Comparison of ENCODE assay signal across 15 mouse cellular contexts in the genomic region with DNA sequence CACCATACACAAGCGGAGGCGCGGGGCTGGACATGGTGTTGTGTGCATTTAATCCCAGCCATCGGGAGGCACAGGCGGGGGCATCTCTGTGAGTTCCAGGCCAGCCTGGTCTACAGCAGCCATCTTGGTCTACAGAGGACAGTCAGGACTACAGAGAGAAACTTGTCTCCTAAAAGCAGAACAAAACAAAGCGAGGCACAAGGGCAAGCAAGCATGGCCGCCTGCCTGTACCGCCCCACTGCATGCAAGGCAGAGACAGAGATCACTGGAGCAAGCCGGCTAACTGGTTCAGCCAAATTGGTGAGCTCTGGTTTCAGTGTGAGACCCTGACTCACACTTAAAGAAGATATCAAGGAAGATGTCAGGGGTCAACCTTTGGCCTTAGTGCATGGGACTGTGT. TPM values are rescaled to one million over a fixed set of nuclear protein-coding genes. Genes with fewer than 3 reads are reported as not detected.
"Had no signal": no experiment of that assay in that cellular context is flagged by ENCODE, and none has a peak within 500 bp of the region (broad histone marks: within the 10 kb centered on the region; RNA-seq: fewer than 3 reads in every experiment).

No protein-coding gene starts in this region.

- H3K4me1 ChIP-seq: limb, embryonic 15.5 days; liver, embryonic 12.5 days; neural tube, embryonic 12.5 days had no signal

- DNase-seq: kidney, adult 9 months; kidney, postnatal 14 days; lung, embryonic 14.5 days; lung, postnatal 10 days; lung, postnatal 4 days; midbrain, embryonic 14.5 days; thymus, adult 18-20 months; thymus, postnatal 25 days had no signal

- H3K4me2 ChIP-seq: limb, embryonic 15.5 days; liver, embryonic 12.5 days; lung, embryonic 14.5 days; neural tube, embryonic 12.5 days had no signal

- H3K27me3 ChIP-seq: limb, embryonic 15.5 days; neural tube, embryonic 12.5 days had no signal

- H3K9ac ChIP-seq: limb, embryonic 15.5 days; liver, embryonic 12.5 days; lung, embryonic 14.5 days; neural tube, embryonic 12.5 days had no signal

- H3K4me3 ChIP-seq: left cerebral cortex, adult 2 months; limb, embryonic 15.5 days; liver, embryonic 12.5 days; midbrain, embryonic 10.5 days; myocyte; neural tube, embryonic 12.5 days had no signal

- ATAC-seq: liver, embryonic 12.5 days had no signal

- H3K27ac ChIP-seq: left cerebral cortex, adult 2 months; limb, embryonic 15.5 days; liver, embryonic 12.5 days; midbrain, embryonic 10.5 days; neural tube, embryonic 12.5 days had no signal

- H3K36me3 ChIP-seq: limb, embryonic 15.5 days; liver, embryonic 12.5 days; midbrain, embryonic 10.5 days; neural tube, embryonic 12.5 days had no signal

- H3K9me3 ChIP-seq: limb, embryonic 15.5 days; liver, embryonic 12.5 days; midbrain, embryonic 10.5 days; neural tube, embryonic 12.5 days had no signal

RNA-seq across cellular contexts. Expression of gene Gpr132, which starts 17.7 kb away (rescaled TPM):
- polyA plus RNA-seq: limb, embryonic 11.5 days; midbrain, embryonic 10.5 days; neural tube, embryonic 12.5 days had no signal
